Mouse (Mus musculus): ENCODE measurements around the gene Lrch3.
"Not testable (repeated sequence)": the region's sequence is repeated elsewhere in the genome, so short reads cannot be mapped to it uniquely, and the experiment has no call there.

The Lrch3 gene

GRCm38 (mm10) chr16:32915292-32916068 is 1.6 kb downstream of the Lrch3 start:
- no peak for DNase-seq

- DNase-seq, result not testable (repeated sequence)
These were observed 12.7 kb downstream of the Lrch3 start for GRCm38 (mm10) chr16:32926629-32927028.

GRCm38 (mm10) chr16:32927044-32927443 is 13.1 kb downstream of the Lrch3 start:
- no peak for DNase-seq

- DNase-seq, result no peak
These were observed 16.0 kb downstream of the Lrch3 start for GRCm38 (mm10) chr16:32929918-32930317.

- peak; percentile 20 for DNase-seq
These were observed 20.6 kb downstream of the Lrch3 start for GRCm38 (mm10) chr16:32934470-32934869.

- no peak for DNase-seq
These were observed 21.2 kb downstream of the Lrch3 start for GRCm38 (mm10) chr16:32935088-32935487.

- DNase-seq, result no peak
These were observed 23.5 kb downstream of the Lrch3 start for GRCm38 (mm10) chr16:32937358-32937757.

- peak; percentile 35 for DNase-seq
These were observed 25.4 kb downstream of the Lrch3 start for GRCm38 (mm10) chr16:32939301-32939700.

GRCm38 (mm10) chr16:32939716-32940115 is 25.8 kb downstream of the Lrch3 start:
- not testable (repeated sequence) for DNase-seq

- DNase-seq, result not testable (repeated sequence)
These were observed 27.3 kb downstream of the Lrch3 start for GRCm38 (mm10) chr16:32941226-32941625.

- no peak for DNase-seq
These were observed 28.8 kb downstream of the Lrch3 start for GRCm38 (mm10) chr16:32942694-32943093.

- DNase-seq, result no peak
These were observed 31.5 kb downstream of the Lrch3 start for GRCm38 (mm10) chr16:32945379-32945778.

- no peak for DNase-seq
These were observed 34.1 kb downstream of the Lrch3 start for GRCm38 (mm10) chr16:32948016-32948415.

- DNase-seq, result no peak
These were observed 34.8 kb downstream of the Lrch3 start for GRCm38 (mm10) chr16:32948656-32949055.

- no peak for DNase-seq
These were observed 35.4 kb downstream of the Lrch3 start for GRCm38 (mm10) chr16:32949281-32949680.

- no peak for DNase-seq
These were observed 37.2 kb downstream of the Lrch3 start for GRCm38 (mm10) chr16:32951074-32951473.

- DNase-seq, result no peak
These were observed 39.9 kb downstream of the Lrch3 start for GRCm38 (mm10) chr16:32953806-32954205.

- DNase-seq, result no peak
These were observed 40.4 kb downstream of the Lrch3 start for GRCm38 (mm10) chr16:32954304-32954703.

- DNase-seq, result no peak
These were observed 43.0 kb downstream of the Lrch3 start for GRCm38 (mm10) chr16:32956889-32957288.

- DNase-seq, result no peak
These were observed 58.6 kb downstream of the Lrch3 start for GRCm38 (mm10) chr16:32972535-32972934.

GRCm38 (mm10) chr16:32973047-32973446 is 59.1 kb downstream of the Lrch3 start:
- DNase-seq, result no peak

- DNase-seq, result no peak
These were observed 66.3 kb downstream of the Lrch3 start for GRCm38 (mm10) chr16:32980227-32980626.

- no peak for DNase-seq
These were observed 67.5 kb downstream of the Lrch3 start for GRCm38 (mm10) chr16:32981405-32981804.

- peak; percentile 44 for DNase-seq
These were observed 70.7 kb downstream of the Lrch3 start for GRCm38 (mm10) chr16:32984631-32985030.

GRCm38 (mm10) chr16:32992158-32992557 is 78.3 kb downstream of the Lrch3 start:
- no peak for DNase-seq
